Mouse (Mus musculus) right cerebral cortex, postnatal 4 days (tissue): Measurements from ENCODE around the gene Npm3.

Source experiments
- DNase-seq: peaks from one replicate; pipeline ENCODE4 v3.0.0-alpha.2; 2022

Gene Npm3

DNA sequence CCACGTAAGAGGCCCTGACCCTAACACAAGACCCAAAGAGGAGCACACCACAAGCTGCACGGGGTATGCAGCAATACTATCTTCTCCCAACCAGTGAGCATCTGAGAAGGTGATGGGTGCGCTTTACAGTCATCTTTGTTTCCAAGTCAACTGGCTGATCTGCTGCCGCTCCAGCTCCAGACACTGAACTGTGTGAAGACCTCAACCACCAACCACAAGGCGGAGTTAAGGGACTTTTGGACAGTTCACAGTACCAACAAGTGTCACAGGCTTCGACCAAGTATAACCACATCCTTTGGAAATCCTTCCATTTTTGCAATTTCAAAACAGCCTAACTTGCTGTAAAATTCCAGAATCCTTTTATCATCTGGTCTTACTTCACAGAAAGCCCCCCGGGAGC, 2.5 kb upstream of the Npm3 start:
- no peak for DNase-seq

DNA sequence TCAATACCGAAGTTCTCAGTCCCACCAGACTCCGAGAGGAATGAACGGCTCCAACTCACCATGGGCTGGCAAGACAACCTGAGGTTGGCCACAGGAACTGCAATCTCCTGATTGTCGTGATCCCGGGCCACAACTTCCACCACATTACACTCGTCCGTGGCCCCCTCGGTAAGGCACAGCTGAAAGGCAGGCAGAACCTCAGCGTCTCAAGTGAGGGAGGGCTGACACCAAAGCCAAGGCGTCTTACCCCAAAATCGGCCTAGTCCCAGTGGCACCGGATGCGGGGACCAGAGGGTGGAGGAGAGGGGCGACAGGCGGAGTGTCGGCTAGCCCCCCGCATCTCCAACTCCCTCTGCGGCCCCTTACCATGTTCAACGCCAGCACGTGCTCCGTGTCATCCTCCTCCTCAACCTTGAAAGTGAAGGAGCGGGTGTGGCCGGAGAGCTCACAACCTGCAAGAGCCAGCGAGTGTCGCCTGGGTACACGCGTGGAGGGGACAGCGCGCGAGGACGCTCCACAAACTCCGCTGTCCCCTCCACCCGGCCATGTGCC, 624 bp downstream of the Npm3 start:
- peak; percentile 27 for DNase-seq

DNA sequence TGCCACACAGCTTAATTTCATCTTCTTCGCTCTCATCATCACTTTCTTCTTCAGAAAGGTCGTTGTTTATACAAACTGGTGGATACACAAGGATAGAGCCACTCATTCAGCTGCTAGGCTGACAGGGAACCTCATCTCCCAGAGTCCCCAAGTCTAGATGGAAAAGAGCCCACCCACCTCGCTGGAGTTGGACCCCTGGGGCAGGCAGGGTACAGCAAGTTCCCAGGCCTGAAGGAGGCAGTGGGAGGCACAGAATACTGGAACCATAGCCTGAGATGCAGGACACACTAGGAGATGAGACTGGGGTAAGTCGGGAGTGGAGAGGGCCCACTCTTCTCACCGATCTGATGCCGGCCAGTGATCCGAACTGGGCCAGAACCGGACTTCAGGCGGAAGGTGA, 1.2 kb downstream of the Npm3 start:
- DNase-seq, result no peak

DNA sequence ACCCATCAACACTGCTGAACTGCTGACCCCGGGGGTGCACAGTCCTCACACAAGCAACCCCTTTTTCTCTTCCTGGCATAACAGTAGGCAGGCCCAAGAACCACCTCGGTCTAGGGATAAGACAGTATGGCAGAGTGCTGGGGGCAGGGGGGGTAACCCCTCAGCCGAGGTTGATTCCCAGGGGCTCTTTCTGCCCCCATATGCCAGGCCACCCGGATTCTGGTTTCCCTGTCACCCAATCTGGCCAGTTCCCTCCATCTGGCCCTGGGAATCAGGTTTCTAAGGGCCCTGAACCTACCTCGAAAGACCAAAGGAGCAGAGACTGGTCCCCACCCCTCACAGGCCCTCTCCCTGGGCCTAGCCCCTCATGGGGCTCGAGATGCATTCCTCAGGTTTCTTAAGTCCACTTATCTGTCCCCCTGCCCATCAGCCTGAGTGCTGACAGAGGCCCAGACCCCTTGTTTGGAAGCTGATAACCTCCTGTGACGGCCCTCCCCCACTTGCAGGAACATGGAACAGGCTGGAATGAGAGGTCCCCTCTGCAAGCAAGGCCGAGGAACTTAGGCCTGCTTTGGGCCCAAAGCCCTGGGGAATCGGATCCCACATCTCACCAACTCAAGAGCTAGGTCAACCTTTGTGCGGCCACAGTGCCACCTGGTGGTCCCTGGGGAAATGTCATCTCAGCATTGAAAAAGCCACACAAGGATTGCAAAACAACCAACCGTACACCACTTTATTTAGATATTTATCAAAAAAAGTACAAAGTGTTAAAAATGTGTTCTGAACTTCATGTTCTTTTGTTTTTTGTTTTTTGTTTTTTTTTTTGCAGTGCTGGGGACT, 2.1 kb downstream of the Npm3 start:
- DNase-seq, result peak; percentile 92

DNA sequence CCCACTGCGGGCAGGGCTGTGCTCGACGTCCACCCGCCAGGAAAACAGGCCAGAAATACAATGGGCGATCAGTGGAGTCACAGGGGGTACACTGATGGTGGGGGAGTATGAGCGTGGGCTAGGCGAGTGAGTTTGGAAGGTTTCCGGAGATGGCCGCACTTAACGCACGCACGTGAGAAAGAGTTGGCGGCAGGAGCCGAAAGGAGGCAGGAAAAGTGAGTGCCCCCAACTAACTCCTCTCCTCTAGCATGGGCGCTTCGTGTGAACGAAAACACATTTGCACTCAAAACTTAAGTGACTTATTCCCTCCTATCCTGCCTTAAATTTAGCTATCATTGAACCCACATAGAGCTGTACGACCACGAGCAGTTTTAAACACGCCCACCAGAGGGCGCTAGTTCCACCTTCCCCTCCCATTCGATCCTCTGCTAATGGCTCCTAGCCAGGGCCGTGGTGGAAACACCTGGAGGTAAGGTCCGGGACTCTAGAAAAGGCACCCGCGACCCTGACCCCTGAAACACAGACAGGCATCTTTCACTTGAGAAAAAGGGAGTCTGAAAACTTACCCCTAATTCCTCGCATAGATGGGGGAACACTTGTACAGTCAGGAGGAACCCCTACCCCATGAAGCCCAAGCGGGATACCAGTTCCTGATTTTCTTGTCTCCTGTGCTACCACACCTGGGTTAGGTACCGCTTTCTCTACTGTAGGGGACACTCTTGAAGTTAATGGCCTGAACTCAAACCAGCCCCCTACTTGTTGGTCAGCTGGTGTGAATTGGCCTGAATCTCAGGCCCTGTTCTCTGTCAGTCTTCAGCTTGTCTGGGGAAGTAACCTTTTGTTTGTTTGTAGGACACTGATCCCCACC, 3.0 kb downstream of the Npm3 start:
- DNase-seq, result peak; percentile 71

DNA sequence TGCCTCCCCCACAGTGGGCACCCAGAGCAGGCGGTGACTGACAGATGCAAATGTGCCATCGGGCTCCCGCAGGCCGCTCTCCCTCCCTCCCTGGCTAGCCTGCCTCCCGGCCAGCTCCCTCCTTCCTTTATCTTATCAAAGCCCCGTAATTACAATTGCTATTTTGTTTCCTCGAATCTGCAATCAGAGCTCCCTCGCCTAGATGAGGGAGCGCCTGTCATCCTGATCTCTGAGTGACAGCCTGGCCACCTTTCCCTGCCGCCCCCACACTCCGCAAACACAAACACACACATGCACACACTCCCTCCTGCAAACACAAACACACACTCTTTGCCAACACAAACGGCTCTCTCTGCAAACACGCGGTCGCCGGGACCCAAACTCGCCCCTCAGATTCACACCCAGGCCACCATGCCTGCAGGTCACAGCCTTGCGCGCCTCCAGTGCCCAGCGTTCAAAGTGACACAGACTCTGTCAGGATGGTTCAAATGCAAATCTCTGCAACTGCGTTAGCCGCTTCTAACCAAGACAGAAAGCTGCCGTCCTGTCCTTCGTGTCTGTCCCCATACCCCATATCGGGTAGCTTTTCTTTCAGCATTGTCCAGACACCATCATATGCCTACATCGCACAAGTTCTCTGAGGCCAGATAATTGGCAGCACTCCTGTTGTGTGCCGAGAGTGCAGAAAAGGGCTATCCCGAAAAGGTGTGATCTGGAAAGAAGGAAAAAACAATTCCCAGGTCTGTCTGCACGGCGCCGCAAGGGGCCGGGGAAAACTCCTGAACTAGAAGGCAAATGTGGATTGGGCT, 3.8 kb downstream of the Npm3 start:
- no peak for DNase-seq

DNA sequence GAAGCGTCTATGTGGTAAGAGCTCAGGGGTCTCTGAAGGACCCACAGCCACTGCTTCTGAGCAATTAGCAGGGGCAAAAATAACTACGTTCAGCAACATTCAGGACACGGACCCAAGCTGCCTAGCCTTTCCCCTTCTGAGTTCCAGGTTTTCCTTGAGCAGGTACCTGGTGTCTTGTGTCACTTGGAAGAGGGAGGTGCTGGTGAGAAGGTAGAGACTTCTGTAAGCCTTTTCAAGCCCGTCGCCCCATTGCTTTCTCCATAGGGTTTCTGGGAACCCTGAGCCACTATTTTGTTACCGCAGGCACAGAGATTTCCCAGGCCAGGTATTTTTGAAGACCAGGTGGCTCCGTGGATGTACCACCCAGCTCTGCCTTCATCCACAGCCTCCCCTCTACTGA, 5.8 kb downstream of the Npm3 start:
- DNase-seq, result no peak

DNA sequence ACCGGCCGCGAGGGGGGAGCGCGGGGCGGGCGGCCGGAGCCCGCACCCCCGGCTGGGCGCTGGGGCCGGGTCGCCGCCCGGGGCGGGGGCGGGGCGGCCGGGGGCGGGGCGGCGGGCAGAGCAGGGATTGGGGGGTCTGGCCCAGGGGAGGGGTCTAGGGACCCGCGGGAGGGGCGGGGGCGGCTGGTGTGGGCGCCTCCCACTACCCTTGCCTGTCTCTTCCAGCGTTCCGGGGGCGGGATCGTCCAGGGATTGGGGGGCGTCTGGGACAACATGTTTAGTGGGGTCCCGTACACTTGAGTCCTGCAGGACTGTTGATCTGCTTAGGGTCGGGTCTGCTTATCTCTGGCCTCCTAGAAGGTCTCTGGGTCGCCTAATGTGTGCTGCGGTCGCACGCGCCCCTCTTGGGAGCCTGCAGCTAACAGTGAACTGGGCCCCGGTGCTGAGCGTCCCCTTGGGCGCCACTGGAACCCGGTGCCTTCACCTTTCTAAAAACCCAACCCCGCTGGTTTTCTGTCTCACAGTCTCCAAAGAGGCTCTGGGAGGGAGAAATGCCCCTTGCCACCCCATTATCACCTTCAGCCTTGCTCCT, 6.3 kb downstream of the Npm3 start:
- no peak for DNase-seq

DNA sequence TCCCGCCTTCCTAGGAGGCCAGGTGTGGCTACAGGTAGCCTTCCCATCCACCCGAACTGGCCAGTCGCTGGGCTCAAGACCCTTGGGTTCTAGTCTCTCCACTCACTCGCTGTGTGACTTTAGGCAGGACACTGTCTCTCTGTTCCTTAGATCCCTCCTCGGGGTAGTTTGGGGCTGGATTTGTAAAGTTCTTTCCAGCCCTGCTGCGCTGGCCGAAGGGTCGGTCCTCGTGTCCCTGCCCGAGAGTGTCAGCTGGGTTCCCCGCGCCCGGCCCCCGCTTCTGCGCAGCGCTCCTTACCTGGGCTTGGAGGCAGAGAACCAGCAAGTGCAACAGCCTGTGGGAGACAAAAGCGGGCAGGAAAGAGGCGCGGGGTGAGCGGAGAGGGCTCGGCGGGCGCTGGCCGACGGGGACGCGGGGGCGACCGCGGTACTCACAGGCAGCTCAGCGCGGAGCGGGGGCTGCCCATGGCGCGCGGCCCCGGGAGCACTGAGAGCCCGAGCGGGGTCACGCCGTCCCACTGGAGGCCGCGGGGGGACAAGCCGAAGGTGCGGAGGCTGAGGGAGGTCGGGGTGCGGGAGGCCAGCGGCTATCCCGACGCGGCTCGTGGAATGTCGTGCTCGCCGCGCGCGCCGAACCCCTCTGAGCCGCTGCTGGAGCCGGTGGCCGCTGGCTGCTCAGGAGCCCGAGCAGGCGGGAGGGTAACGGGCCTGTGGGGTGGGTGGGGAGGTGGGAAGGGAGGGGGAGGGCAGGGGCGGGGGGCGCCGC, 7.0 kb downstream of the Npm3 start, which contains the start of gene Fgf8:
Gene Fgf8 (minus strand): TSS at position 698 of the 766 bp plus-strand sequence.
- DNase-seq, result no peak

DNA sequence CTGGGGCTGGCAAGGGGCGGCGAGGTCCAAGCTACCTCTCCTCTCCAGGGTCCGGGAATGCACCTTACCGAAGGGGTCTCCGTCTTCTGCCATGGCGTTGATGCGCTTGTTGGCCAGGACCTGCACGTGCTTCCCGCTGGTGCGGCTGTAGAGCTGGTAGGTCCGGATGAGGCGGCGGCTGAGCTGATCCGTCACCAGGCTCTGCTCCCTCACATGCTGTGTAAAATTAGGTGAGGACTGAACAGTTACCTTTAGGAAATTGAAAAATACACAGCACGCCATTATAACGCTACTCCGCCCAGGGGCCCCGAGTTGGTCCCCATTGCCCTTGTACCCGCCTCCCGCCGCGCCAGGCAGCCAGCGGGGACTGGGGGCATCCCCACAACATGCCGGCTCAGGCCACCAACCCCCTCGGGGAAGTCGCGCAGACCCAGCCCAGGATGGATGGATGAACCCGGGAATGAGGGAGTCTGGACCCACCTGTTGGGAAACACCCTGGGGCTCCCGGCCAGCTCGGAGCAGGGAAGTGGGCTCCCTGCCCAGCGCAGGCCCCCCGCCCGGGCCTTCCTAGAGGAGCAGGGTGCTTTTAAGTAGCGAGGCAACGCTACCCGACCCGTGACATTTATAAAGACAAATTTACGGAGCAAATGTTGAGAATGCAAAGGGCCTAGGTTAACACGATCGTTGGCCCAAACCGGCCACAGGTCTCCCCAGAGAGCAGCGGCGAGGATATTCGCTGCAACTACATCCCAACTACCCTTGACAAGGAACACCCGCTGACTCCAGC, 7.8 kb downstream of the Npm3 start:
- no peak for DNase-seq

DNA sequence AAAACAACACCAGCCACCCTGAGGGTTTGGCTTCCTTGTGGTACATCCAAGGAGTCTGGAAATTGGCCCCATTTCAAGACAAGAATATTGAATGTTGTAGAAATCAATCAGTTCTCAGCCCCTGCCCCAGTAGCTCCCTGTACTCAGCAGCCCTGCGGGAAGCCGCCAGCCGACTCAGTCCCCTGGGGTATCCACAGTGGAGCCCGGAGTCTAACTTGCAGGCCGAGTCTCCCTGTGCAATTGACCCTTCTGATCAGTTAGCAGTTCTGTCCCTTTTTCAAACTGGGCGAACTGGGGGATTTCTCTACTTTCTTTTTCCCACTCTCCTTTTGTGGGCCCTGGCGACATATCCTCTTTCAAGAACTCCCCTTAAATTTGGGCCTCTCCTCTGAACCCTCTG, 8.6 kb downstream of the Npm3 start:
- no peak for DNase-seq

DNA sequence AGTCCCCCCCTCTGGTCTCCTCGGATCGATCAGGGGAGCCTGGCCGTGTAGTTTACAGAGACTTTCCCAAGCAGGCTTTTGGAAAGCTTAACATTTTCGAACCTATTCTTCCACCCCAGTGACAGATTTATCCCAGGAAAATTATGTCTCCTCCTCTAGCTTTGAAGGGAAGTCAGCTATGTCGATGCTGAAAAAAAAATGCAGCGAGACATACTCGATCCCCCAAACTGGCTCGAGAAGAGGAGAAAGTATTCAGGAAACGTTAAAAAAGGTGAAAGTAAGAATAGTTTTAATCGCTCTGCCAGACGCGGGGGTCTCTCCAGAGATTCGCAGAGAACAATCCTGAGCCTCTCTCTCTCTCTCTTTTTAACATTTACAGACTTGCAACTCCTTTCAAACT, 9.2 kb downstream of the Npm3 start:
- DNase-seq, result no peak

DNA sequence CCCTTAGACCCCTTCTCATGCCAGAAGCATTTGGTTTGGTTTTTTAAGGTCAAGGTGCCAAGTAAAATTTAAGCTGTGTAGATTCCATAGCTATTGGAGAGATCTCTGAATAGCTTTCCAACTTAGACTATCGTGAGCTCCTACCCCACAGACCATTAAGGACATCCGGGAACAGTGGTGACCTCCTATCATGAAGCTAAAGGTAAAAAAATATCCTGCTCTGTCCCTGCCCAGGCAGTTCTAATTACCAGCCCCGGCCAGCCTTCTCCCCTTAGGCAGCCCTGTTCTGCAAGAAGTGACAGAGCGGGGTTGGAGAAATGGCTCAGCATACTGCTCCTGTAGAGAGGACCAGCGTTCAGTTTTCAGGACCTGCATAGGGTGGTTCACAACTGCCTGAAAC, 10.9 kb downstream of the Npm3 start:
- no peak for DNase-seq

DNA sequence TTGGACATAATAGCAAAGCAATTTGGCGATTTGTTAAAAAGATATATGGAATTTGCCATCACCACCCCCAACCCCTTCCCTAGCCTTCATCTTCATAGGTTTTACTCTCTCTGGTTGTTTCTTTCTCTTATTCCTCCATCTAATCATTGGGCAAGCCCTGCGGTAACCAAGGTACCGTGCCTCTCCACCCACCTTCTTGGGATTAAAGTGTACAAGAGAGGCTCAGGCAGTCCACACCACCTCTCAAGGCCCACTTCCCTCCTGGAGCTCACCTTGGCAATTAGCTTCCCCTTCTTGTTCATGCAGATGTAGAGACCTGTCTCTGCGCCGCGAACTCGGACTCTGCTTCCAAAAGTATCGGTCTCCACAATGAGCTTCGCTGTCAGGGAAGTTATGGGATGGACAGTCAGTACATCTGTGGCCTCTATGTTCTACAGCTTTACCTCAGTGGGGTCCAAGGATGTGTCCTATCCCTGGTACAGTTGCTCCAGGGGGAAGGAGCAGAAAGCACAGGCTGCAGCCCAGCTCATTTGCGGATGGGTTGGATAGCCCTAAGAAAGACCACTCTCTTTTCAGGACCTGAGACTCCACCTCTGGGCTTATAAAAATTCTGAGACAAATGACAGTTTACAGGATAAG, 11.4 kb downstream of the Npm3 start:
- DNase-seq, result no peak

DNA sequence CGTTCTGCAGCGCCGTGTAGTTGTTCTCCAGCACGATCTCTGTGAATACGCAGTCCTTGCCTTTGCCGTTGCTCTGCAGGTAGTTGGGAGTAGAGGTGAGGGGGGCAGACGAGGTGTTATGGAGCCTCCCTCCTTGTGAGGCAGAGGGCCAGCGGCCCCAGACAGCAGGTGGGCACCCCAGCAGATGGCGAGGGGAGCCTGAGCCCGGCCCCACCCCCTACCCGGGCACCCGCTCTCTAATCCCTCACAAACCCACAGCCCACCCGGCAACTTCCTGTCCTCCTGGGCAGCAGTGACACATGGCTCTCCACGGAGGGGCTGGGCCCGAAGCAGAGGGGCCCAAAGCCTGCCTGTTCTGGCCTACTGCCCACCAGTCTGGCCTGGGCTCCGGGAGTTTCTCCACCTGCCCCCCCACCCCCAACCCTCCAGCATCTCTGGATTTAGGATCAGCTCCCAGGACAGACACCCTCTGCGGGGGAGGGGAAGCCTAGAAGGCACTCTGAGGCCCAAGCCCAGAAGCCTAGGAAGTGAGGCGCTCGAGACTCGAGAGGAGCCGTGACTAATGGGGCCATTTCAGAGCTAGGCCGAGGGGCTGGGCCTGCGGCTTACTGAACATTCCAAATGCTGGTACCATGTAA, 12.1 kb downstream of the Npm3 start:
- DNase-seq, result no peak

DNA sequence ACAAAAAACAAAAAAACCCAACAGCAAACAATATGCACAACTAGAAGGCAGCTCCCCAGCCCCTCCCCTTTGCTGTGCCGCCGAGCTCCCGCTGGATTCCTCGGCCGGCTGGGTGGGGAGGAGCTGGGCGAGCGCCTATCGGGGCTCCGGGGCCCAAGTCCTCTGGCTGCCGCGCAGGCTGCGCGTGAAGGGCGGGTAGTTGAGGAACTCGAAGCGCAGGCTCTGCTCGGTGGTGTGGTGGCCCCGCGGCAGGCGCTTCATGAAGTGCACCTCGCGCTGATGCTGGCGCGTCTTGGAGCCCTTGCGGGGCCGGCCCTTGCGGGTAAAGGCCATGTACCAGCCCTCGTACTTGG, 12.6 kb downstream of the Npm3 start:
- peak; percentile 41 for DNase-seq

DNA sequence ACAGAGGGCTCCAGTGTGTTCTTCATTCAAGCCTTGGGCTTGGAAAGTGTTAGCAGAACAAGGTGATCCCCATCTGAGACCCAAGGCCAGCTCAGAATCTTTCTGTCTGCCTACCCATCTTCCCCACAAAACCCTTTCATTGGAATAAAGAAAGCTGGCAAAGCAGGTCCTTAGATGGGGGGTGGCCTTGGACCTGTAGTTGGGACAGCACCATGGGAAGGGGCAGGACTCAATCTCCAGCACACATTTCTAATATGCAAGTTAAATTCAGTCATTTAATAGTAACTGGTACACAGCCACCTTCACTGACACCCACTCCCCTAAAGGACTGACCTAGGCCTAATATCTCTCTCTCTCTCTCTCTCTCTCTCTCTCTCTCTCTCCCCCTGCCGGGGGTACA, 13.2 kb downstream of the Npm3 start:
- no peak for DNase-seq

DNA sequence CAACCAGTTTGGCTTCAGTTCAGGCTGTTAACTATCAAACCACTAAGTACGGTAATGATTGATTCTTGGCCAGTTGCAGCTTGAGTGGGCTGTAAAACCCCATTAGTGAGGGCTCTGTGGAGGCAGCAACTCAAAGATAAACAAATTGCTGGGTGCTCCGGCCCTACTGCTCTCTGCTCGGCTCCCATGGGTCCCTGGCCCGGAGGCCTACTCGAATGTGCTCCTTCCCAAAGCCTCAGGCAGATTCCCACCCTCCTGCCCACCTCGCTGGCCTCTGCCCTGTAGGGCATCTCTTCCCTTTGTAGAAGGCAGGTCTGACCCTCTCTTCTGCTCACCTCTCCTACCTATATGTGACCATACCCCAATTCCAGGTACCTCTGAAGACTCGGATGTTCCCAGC, 14.6 kb downstream of the Npm3 start:
- no peak for DNase-seq

DNA sequence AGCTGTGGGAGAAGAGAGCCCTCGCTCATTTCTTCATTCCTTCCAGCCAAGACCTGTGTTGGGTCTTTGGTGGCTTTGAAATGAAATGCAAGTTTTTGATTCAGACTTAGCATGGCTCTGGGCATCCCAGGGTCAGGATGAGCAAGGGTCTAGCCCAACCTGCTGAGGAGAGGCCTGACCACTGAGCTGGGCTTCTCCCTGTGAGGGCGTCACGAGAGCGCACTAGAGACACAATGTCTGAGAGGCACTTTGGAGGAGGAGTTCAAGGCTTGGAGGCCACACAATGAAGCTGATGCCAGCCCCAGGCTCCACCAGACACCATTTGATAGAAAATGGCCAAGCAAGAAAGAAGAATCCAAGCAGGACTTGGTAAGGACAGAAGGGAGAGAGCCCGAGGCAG, 15.2 kb downstream of the Npm3 start:
- no peak for DNase-seq

DNA sequence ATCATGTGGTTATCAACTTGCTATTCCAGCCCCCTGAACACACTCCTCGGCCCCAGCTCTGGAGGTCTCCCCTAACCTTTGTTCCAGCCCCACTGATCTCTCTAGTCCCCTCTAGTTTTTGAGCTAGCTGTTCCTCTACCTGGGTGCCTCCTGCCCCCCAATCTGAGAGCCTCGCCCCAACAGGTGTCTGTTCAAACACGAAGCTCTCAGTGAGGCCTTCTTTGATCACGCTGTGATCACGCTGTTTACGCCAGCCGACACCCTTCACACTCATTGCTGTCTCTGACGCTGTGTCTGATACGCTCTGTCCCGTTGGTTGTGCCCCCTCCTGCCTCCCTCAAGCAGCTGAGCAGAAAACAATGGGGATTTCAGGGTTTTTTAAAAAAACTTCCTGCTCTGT, 15.8 kb downstream of the Npm3 start:
- DNase-seq, result no peak
